Mouse (Mus musculus): ENCODE results near the gene a. TPM values are rescaled to one million over a fixed set of nuclear protein-coding genes. Genes with fewer than 3 reads are reported as not detected.
A peak's percentile ranks its signal among the peaks of the same experiment; 100 is the strongest.
"Not testable (repeated sequence)": the region's sequence is repeated elsewhere in the genome, so short reads cannot be mapped to it uniquely, and the experiment has no call there.

The a gene
- polyA plus RNA-seq, 1 experiment from 2014 or later = 0.36 TPM

DNA sequence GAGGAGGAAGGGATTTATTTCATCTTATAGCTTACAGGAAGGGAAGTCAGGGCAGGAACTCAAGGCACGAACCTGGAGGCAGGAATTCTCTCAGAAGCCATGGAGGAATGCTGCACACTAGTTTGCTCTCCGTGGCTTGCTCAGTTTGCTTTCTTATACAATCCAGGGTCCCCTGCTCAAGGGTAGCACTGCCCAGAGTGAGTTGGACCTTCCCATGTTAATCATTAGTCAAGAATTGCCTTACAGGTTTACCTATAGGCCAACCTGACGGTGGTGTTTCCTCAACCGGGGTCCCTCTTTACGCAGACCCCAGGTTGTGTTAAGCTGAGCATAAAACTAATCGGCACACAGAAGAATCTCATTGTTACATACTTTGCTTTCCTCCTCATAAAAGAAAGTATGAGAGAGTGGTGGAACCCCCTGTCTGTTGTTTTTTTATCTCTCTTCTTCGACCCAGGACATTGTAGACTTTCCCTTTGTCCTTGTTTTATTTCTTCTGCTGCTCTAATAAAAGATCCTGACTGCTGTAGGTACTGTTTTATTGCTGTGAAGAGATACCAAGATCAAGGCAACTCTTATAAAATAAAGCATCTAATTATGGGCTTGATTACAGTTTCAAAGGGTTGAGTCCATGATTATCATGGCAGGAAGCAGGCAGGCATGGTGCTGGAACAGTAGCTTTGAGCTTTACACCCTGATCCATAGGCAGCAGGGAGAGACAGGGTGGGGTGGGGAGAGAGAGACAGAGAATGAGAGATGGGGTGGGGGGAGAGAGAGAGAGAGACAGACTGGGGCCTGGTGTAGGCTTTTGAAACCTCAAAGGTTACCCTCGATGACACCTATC, 146.6 kb downstream of the a start:
- no peak overlapping the region for H3K27ac ChIP-seq
- H3K27me3 ChIP-seq (replicated peaks) = peaks cover 14% of the 10 kb centered on the region
- 60% methylated on average over 8 of the region's 8 CpGs for WGBS (ENCODE audit: insufficient replicate concordance)
- H3K4me1 ChIP-seq = 0 out of 2 replicates have a peak, but pooled peaks cover 5% of the 10 kb centered on the region
- no peak for ATAC-seq
- H3K36me3 ChIP-seq = no peaks in the 10 kb centered on the region
- no peak overlapping the region for H3K4me3 ChIP-seq
- H3K9ac ChIP-seq = no peak overlapping the region
- no peak overlapping the region for H3K4me2 ChIP-seq
- no peaks in the 10 kb centered on the region for H3K9me3 ChIP-seq (replicated peaks)

DNA sequence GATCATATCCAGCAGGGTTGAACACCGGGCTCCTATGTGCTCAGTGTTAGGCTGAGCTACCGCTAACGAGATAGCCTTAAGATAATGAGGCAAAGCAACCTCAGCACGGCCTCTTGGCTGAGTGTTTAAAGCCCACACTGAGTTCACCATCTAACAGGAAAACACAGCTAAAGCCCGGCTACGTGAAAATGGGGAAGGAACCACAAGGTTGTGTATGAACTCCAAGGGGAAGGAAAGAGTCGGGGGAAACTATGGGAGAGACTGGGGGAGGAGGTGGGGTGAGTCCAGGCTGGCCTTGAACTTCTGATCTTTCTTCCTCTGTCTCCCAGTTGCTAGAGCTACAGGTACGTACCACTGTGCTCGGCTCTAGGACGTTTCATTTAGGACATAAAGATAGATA, 150.8 kb downstream of the a start:
- H3K27me3 ChIP-seq (replicated peaks) = 0 out of 2 replicates have a peak, but pooled peaks cover 6% of the 10 kb centered on the region
- WGBS (ENCODE audit: insufficient replicate concordance) = 33% methylated on average over 10 of the region's 10 CpGs
- H3K9ac ChIP-seq = no peak overlapping the region
- no peak overlapping the region for H3K4me2 ChIP-seq
- 0 out of 2 replicates have a peak, but pooled peaks cover 7% of the 10 kb centered on the region for H3K4me1 ChIP-seq
- no peak overlapping the region for H3K4me3 ChIP-seq
- no peaks in the 10 kb centered on the region for H3K36me3 ChIP-seq
- ATAC-seq = no peak
- no peaks in the 10 kb centered on the region for H3K9me3 ChIP-seq (replicated peaks)
- H3K27ac ChIP-seq = no peak overlapping the region

DNA sequence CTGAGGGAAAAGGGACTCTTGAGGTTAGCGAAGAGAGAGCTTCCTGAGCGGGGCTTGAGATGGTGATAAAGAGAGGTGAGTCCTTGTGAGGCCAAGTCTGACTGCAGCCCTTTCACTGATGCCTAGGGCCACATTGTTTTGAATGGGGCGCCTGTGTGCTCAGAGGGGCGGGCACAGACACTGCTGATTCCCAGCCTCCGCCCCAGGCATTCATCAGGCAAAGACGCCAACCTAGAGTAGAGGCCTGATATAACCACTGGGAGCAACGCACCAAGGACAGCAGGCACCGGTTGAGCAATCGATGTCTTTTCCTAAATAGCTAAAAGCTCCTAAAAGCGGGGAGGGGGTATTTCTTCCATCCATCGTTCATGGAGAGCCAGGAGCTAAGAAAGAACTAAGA, 151.3 kb downstream of the a start:
- Histone ChIP-seq H3K4me2 (peak overlapping the region; percentile 45), H3K4me3 (no peak overlapping the region), H3K27me3 (replicated peaks) (0 out of 2 replicates have a peak, but pooled peaks cover 6% of the 10 kb centered on the region), H3K4me1 (0 out of 2 replicates have a peak, but pooled peaks cover 7% of the 10 kb centered on the region), H3K9me3 (replicated peaks) (no peaks in the 10 kb centered on the region), H3K9ac (no peak overlapping the region), H3K36me3 (no peaks in the 10 kb centered on the region), H3K27ac (no peak overlapping the region)
- WGBS (ENCODE audit: insufficient replicate concordance) = 56% methylated on average over 11 of the region's 11 CpGs
- ATAC-seq = no peak

DNA sequence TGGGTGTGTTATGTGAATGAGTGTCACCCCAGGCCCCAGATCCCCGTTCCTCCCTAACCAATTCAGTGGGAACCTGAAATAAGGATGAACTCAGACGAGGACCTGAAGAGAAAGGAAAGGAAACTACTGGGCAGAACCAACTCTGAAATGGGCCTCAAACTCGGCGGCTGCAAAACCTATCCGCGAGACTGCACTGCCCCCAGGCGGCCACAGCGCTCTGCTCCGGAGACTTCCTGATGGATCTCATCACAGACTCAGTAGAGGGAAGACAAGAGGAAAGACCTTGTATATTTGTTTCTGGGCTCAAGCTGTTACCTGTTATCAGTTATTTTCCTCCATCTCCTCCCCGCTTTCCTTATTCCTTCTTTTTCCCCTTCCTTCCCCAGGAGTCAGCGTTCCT, 151.9 kb downstream of the a start:
- ATAC-seq = no peak
- Histone ChIP-seq H3K27me3 (replicated peaks) (0 out of 2 replicates have a peak, but pooled peaks cover 6% of the 10 kb centered on the region), H3K4me2 (peak overlapping the region; percentile 45), H3K9ac (no peak overlapping the region), H3K4me1 (0 out of 2 replicates have a peak, but pooled peaks cover 7% of the 10 kb centered on the region), H3K36me3 (no peaks in the 10 kb centered on the region), H3K27ac (no peak overlapping the region), H3K9me3 (replicated peaks) (no peaks in the 10 kb centered on the region), H3K4me3 (no peak overlapping the region)
- WGBS (ENCODE audit: insufficient replicate concordance) = 5% methylated on average over 11 of the region's 11 CpGs

DNA sequence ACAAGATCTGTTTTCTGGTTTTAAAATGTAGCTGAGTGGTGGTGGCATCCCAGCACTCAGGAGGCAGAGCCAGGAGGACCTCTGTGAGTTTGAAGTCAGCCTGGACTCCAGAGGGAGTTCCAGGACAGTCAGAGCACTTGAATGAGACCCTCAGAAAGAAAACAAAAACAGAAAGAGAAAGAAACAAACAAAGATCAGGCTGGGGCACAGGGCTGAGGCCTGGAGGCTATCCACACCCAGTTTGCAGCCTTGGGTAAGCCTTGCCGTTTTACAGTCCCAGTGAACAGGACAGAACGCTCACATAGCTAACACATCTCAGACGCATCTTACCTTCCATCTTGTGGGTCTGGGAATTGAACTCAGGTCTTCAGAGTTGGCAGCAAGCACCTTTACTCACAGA, 155.7 kb downstream of the a start:
- Histone ChIP-seq H3K36me3 (no peaks in the 10 kb centered on the region), H3K4me2 (no peak overlapping the region), H3K27me3 (replicated peaks) (peaks cover 14% of the 10 kb centered on the region), H3K9me3 (replicated peaks) (no peaks in the 10 kb centered on the region), H3K4me3 (no peak overlapping the region), H3K4me1 (0 out of 2 replicates have a peak, but pooled peaks cover 7% of the 10 kb centered on the region), H3K9ac (no peak overlapping the region), H3K27ac (no peak overlapping the region)
- no peak for ATAC-seq
- 80% methylated on average over 3 of the region's 3 CpGs for WGBS (ENCODE audit: insufficient replicate concordance)

DNA sequence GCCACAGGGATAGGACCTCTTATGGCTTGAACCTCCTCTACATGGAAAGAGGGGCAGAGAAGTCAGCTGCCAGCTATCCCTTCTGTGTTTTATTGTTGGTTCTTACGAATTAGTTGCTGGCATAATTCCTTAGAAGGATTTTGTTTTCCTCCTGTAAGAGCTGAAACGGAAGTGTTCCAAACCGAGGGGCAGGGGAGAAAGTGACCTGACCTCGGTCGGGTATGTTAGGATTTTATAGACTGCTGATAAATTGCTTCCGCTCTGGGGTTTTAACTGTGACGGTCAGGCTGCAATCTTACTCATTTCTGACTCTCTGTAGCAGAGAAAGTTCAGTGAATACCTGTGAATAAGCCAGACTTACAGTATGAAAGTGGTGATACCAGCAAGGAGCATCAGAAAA, 158.2 kb downstream of the a start:
- no peaks in the 10 kb centered on the region for H3K9me3 ChIP-seq (replicated peaks)
- ATAC-seq = no peak
- no peaks in the 10 kb centered on the region for H3K36me3 ChIP-seq
- WGBS (ENCODE audit: insufficient replicate concordance) = 45% methylated on average over 7 of the region's 7 CpGs
- no peak overlapping the region for H3K4me2 ChIP-seq
- H3K9ac ChIP-seq = no peak overlapping the region
- peaks cover 11% of the 10 kb centered on the region for H3K27me3 ChIP-seq (replicated peaks)
- H3K4me1 ChIP-seq = no peaks in the 10 kb centered on the region
- no peak overlapping the region for H3K4me3 ChIP-seq
- no peak overlapping the region for H3K27ac ChIP-seq

DNA sequence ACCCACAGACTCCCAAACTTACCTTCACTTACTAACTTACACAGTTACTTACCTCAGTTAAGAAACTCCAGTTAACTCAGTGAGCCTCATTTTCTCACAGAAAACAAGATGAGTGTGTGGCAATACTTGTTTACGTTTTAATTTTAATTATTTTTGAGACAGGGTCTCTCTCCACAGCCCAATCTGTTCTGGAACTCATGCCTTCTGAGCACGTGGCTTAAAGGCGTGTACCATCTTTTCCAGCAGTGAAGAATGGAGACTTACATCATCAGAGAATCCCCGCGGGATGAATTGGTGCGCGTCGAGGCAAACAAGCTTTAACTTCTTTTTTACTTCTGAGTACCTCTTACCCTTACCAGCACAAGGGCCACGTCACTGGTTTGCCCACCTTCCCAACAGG, 158.7 kb downstream of the a start:
- no peak for ATAC-seq
- Histone ChIP-seq H3K4me2 (no peak overlapping the region), H3K9me3 (replicated peaks) (no peaks in the 10 kb centered on the region), H3K27me3 (replicated peaks) (peaks cover 15% of the 10 kb centered on the region), H3K4me1 (no peaks in the 10 kb centered on the region), H3K4me3 (no peak overlapping the region), H3K36me3 (no peaks in the 10 kb centered on the region), H3K9ac (no peak overlapping the region), H3K27ac (no peak overlapping the region)
- 70% methylated on average over 9 of the region's 9 CpGs for WGBS (ENCODE audit: insufficient replicate concordance)

DNA sequence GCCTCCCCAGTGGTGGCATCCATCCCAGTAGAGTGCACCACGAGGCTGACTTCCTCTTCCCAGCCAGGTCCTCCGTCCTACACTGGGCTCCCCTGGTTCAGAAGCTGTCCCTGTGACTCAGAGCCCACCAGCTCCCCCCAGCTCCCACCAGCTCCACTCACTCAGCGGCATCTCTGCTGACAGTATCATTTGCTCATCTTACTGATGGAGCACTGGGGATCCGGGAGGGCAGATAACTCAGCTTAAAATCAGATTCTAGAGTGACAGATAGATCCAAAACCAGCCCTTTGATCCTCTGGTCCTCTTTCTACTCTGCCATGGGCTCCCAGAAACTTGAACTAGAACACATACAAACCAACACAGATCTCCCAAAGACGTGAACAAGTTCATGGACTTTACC, 159.4 kb downstream of the a start:
- no peak overlapping the region for H3K4me3 ChIP-seq
- no peak overlapping the region for H3K4me2 ChIP-seq
- no peaks in the 10 kb centered on the region for H3K4me1 ChIP-seq
- H3K27me3 ChIP-seq (replicated peaks) = peaks cover 17% of the 10 kb centered on the region
- H3K27ac ChIP-seq = no peak overlapping the region
- H3K9ac ChIP-seq = no peak overlapping the region
- H3K9me3 ChIP-seq (replicated peaks) = no peaks in the 10 kb centered on the region
- no peaks in the 10 kb centered on the region for H3K36me3 ChIP-seq
- 35% methylated on average over 5 of the region's 5 CpGs for WGBS (ENCODE audit: insufficient replicate concordance)
- ATAC-seq = no peak

DNA sequence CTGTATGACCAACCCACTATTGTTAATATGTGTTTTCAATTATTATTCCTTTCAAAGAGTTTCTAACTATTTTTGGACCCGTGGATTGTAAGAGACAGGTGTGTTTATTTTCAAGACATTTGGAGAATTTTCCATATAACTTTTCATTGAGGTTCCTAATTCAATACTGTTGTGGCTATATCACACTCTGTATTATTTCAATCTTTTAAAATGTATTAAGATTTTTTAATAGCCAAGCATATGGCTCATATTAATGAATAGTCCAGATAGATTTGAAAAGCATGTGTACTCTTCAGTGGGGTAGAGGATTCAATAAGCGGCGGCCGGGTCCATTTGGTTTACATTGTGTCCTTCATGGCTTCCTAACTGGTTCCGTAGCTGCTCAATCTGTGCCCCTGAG, 168.3 kb downstream of the a start:
- H3K4me1 ChIP-seq = no peaks in the 10 kb centered on the region
- peaks cover 8% of the 10 kb centered on the region; the same call in 1 of the 2 replicates for H3K27me3 ChIP-seq (replicated peaks)
- H3K4me2 ChIP-seq = no peak overlapping the region
- H3K4me3 ChIP-seq = no peak overlapping the region
- 80% methylated on average over 5 of the region's 5 CpGs for WGBS (ENCODE audit: insufficient replicate concordance)
- H3K27ac ChIP-seq = no peak overlapping the region
- no peak overlapping the region for H3K9ac ChIP-seq
- H3K36me3 ChIP-seq = no peaks in the 10 kb centered on the region
- no peak for ATAC-seq
- H3K9me3 ChIP-seq (replicated peaks) = no peaks in the 10 kb centered on the region

DNA sequence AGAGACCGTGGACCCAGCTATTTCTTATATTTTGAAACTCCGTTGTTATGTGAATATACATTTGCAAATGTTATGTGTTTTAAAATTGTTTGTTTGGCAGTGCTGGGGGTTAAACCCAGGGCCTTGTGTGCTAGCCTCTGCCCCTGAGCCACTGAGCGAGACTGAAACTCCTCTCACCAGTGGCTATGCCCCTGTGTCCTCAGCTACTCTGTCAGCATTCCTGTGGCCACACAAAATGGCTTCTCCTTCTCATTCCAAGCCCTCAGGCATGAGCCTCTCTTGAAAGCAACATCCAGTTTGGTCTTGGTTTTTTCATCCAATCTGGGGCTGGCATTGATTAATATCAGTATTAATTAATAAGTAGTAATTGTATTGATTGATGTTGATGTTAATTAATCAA, 168.7 kb downstream of the a start:
- Histone ChIP-seq H3K4me1 (no peaks in the 10 kb centered on the region), H3K36me3 (no peaks in the 10 kb centered on the region), H3K4me2 (no peak overlapping the region), H3K9ac (no peak overlapping the region), H3K27ac (no peak overlapping the region), H3K4me3 (no peak overlapping the region), H3K27me3 (replicated peaks) (peaks cover 4% of the 10 kb centered on the region; the same call in 1 of the 2 replicates), H3K9me3 (replicated peaks) (no peaks in the 10 kb centered on the region)
- 80% methylated on average over 3 of the region's 3 CpGs for WGBS (ENCODE audit: insufficient replicate concordance)
- ATAC-seq = no peak

DNA sequence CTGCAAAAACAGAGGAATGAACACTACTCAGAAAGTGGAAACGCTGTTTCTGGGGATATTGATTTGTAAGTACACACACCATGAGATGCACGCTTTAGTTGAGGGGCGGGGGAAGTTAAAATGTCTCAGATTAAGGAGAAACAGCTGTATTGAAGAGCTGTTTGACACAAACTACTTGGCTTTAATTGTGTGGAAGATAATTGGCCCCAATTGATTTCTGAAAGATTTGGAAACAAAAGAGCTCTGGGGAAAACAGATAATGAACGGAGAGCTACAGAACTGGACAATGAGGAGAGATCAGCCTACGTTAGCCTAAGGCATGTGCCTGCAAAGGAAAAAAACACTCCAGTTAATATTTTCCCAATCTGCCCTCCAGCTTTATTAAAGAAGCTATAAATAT, 172.0 kb downstream of the a start:
- ATAC-seq = no peak
- H3K4me2 ChIP-seq = no peak overlapping the region

DNA sequence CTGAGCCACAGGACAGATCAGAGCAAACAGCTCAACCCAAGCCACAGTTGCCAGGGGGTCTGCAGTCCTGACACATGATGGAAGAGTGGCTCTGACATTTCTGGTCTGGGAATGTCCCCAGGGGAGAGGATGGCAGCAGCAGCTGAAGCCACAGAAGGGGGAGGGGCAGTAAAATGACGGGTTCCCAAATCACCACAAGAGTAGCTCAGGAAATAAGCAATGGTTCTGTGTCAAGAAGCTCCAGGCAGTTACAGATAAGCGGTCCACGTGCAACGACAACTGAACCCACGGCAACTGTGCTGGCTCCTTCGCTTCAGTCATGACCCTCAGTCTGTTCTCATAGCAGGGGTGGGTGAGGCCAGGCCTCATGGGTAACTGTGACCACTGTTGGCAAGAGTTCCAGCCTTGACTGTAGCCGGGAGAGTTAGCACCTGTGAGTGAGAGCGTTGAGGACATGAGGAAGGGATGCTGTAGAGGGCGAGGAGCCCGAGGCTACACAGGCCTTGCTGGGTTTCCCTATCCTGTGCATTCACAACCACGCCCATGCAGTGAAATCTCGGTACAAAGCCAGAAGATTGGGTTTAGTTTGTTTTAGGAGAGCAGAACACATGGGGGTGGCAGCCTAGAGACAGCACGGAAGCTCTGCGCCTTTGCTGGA, 178.7 kb downstream of the a start:
- not testable (repeated sequence) for H3K4me3 ChIP-seq; H3K27ac ChIP-seq; H3K9ac ChIP-seq; H3K36me3 ChIP-seq; H3K4me1 ChIP-seq; ATAC-seq; H3K4me2 ChIP-seq; H3K27me3 ChIP-seq (replicated peaks); H3K9me3 ChIP-seq (replicated peaks)
- 38% methylated on average over 14 of the region's 14 CpGs for WGBS (ENCODE audit: insufficient replicate concordance)

More for the DNA sequence above, 172.0 kb downstream of the a start:
- Histone ChIP-seq H3K4me1 (no peaks in the 10 kb centered on the region), H3K27ac (no peak overlapping the region), H3K36me3 (no peaks in the 10 kb centered on the region), H3K9me3 (replicated peaks) (no peaks in the 10 kb centered on the region), H3K27me3 (replicated peaks) (peaks cover 8% of the 10 kb centered on the region; the same call in 1 of the 2 replicates), H3K4me3 (no peak overlapping the region), H3K9ac (no peak overlapping the region)
- 59% methylated on average over 5 of the region's 5 CpGs for WGBS (ENCODE audit: insufficient replicate concordance)

Measured in liver, embryonic 12.5 days (tissue).